Mouse (Mus musculus) stomach, postnatal 0 days (tissue): ENCODE measurements at regions not wholly inside any gene's neighbourhood (a gene's known extent, or its start where the extent isn't known, plus 50 kb on each side); places are given as distances from the start of the nearest gene placed in this dataset.

ENCODE experiments used
- CTCF ChIP-seq: IDR thresholded peaks from 2 replicates; pipeline ENCODE4 v1.5.1; 2016; ENCODE audit warnings: antibody characterized with exemption, low read depth, mild to moderate bottlenecking, moderate library complexity
- EP300 ChIP-seq: optimal IDR thresholded peaks from 2 replicates; pipeline ENCODE3; 2016; ENCODE audit warnings: antibody characterized with exemption

DNA sequence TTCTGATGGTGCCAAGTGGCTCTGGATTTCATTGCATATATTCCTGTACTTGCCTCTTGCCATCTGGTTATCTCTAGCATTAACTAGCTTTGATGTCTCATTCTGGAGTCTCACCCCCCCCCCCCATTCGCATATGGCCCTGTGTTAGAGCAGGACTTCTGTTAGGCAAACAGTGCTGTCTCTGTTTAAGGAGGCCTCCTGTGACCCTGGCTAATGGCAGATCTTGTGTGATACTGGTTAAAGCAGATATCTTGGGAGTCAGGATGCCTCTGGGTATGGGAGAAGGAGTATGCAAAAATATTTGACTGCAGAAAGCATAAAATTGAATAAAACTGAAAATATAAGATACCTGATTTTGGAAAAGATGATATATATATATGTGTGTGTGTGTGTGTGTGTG lies 923.6 kb upstream of the Gm5150 start:
- TF ChIP-seq CTCF (no peak), EP300 (no peak)
